Mouse (Mus musculus) T-helper 2 cell (primary cell): ENCODE measurements around the gene Atrx.

Source experiments
- in situ Hi-C: fragments of 300-600 bp; cut with MboI, MseI; formaldehyde crosslinking; loops from one replicate; pipeline ENCODE4 v1.15.1; 2025; ENCODE audit warnings: high pct_unique_total_duplicates

The Atrx gene

DNA sequence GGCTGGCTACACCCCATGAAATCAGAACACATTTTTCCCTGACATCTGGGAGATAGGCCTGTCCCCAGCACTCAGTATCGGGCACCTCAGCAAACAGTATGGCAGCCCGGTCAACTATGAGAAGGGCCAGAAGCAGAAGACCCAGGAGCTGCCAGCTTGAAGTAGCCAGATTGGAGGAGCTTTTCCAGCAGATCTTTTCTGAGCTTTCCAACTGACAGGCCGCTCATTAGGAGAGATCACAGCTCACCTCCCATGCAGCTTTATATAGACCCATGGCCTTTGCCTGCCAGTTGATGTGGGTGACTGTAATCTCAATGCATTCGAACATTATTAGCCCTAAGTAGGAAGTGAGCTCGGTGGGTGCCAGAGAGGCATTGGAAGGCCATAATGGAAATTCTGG is 155.9 kb downstream of the Atrx start:
- in situ Hi-C loops = loop anchor here (5.0 kb wide), 1 partner anchor 51 kb away; no protein-coding TSS in a partner anchor

- in situ Hi-C loops = no loop called here
Observed at GRCm38 (mm10) chrX:105767932-105768331, 161.3 kb downstream of the Atrx start.

DNA sequence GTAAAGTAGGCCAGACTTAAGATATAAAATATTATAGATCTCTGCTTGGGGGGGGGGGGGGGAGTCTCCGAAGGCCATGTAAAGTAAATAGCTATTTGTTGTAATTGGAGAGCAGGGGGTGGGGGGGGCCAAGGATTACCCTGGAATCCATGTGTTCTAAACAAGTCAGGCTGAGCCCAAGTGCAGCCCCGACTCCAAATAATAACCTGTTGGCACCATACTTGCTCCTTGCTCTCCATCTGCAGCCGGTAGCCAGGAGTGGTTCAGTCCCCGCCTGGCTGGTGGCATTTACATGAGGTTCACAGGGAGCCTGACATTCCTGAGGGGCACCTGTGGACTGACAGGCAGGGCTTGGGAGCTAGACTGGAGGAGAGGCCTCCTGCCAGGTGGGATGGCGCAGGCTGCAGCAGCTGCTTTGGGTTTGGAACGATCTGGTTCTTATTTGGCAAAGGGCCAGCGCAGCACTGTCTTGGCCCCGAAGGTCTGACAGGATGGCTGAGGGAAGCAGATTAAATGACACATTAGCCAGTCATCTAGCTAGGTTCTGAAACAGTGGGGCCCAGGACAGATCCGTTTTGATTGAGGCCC is 161.9 kb downstream of the Atrx start:
- in situ Hi-C loops = no loop called here

GRCm38 (mm10) chrX:105766013-105766412 is 163.2 kb downstream of the Atrx start:
- in situ Hi-C loops = no loop called here

DNA sequence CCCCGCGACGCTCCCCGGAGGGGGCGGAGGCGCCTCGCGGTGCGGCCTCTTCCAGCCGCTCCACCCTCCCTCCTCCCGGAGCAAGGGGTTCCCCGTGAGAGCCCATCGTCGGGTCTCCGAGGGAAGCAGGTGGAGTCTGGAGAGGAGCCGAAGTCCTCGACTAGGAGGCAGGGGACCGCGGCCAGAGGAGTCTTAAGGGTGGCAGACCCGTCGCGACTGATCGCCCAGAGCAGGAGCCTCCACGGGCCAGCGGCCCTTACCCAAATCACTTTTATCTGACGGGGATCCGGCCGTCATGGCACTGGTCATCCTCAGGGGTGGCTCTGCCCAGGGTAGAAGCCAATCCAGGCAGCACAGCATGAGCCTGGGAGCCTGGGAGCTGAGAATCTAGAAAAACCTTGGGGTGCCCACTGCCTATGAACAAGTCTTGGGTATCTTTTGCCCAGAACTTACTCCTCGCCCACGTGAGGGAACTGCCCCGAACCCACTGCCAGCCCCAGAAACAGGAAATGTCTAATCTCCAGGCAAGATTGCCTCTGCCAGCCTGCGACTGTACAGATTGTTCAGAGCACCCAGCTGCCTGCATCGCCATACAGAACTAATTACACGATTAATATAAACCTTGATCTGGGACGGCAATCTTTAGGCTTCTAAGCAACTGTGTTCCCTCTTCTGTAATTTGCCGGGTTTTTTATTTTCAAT is 164.0 kb downstream of the Atrx start:
- in situ Hi-C loops = no loop called here

DNA sequence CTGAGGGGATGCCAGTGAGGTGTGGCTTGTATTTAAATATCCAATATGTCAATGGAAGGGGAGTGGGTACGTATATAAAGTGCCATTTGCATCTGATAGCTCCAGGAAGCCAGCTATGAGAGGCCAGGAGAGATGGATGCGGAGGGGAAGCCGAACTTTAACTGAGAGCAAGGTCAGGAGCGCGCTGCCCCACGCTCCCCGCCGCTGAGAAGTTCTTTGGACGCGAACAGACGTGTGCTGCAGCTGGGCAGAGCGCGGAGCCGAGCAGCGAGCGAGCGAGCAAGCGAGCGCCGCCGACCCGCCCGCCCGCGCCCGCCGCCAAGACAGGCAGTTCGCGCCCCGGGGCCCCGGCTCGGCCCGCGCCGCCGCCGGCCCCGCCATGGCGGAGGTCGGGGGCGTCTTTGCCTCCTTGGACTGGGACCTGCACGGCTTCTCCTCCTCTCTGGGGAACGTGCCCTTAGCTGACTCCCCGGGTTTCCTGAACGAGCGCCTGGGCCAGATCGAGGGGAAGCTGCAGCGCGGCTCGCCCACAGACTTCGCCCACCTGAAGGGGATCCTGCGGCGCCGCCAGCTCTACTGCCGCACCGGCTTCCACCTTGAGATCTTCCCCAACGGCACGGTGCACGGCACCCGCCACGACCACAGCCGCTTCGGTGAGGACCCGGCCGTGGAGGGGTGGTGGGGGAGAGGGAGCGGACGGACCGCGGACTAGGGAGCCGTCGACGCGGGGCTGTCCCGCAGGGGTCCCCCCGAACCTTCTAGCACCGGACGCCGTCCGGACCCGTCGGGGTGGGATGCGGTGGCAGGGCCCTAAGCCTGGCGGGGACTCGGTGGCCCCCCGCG is 164.8 kb downstream of the Atrx start, which contains the start of gene Fgf16:
Gene Fgf16 (plus strand): TSS at position 118 of the 843 bp plus-strand sequence.
- in situ Hi-C loops = no loop called here

DNA sequence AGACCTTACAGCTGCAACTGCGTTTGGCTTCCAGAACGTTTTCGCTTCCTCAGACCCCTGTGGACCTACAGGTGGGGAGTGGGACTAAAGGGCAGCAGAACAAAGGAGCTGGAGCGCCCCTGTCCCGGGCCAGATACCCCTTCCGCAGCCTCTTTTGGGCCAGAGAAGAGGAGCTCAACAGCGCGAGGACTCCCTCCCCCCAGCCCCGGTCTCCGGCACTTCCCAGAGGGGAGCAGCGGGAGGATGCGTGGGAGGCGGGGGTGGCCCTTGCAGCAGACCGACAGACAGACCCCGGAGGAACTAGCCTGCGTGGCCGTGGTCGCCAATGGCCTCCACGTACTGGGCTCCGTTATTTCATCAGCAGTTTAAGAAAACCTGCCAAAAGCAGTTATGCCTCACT is 165.6 kb downstream of the Atrx start:
- in situ Hi-C loops = no loop called here

DNA sequence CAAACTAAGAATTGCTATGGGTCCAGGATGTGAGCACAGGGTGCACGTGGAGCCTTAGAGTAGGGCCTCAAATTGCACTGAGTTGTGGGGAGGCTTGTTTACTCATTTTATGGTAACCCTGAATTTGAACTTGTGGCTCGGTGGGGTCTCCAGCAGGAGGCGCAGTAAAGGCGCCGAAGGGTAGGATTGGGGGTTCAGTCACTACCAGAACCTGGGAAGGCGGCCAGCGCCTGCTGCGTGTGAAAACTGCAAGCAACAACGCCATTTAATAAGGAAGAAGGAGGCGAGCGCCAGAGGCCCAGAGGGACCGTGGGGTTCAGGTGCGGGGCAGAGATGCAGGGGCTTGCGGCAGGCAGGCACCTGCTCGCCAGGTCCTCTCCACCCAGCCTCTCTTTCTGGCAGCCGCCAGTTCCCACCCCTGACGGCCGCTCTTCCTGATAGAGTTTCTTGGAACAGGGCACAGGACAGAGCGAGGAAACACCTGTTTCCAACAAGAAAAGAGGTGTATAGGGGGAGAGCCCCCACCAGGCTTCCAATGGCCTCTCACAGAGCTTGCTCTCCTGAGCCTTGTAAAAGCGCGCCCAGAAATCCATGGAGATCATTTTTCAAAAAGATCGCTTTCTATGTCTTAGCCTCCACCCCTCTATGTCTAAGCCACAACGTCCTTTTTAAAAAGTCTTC is 166.2 kb downstream of the Atrx start:
- in situ Hi-C loops = no loop called here
